Mouse (Mus musculus) brain, adult 2 months (tissue): ENCODE results near the gene Irf8.
"Not testable (repeated sequence)": the region's sequence is repeated elsewhere in the genome, so short reads cannot be mapped to it uniquely, and the experiment has no call there.

ENCODE experiments used
- DNase-seq: peaks from one replicate; pipeline ENCODE4 v3.0.0; 2011; ENCODE audit warnings: low read depth, low spot score

Irf8 gene

GRCm38 (mm10) chr8:120800308-120800865, 64.2 kb downstream of the Irf8 start:
- peak; percentile 16 for DNase-seq

GRCm38 (mm10) chr8:120803661-120804375, 67.7 kb downstream of the Irf8 start:
- not testable (repeated sequence) for DNase-seq

GRCm38 (mm10) chr8:120804741-120805140, 68.6 kb downstream of the Irf8 start:
- no peak for DNase-seq
